Mouse (Mus musculus) forebrain, embryonic 16.5 days (tissue): ENCODE measurements around the gene Vwf. TPM values are rescaled to one million over a fixed set of nuclear protein-coding genes. Genes with fewer than 3 reads are reported as not detected.

Source experiments
- ATAC-seq: fragments of 200-750 bp; cut with Nextera tagmentation; 2 replicates; pipeline ENCODE4 v1.8.0; 2017; ENCODE audit warnings: mild to moderate bottlenecking, moderate library complexity
- H3K27ac ChIP-seq: fragments of 300-500 bp; sonication (generic); 2 replicates; pipeline ENCODE4 v1.5.1; 2014; ENCODE audit warnings: low read length, control low read depth
- H3K27me3 ChIP-seq: fragments of 300-500 bp; sonication (generic); replicated peaks from 2 replicates; pipeline ENCODE4 v1.6.1; 2014; ENCODE audit warnings: low read length; ENCODE audit not compliant: control insufficient read depth, insufficient read depth
- H3K36me3 ChIP-seq: fragments of 300-500 bp; sonication (generic); 2 replicates; pipeline ENCODE4 v1.6.1; 2014; ENCODE audit not compliant: control insufficient read depth, insufficient read depth
- H3K4me1 ChIP-seq: fragments of 300-500 bp; sonication (generic); replicated peaks from 2 replicates; pipeline ENCODE4 v1.6.1; 2014; ENCODE audit warnings: low read length; ENCODE audit not compliant: control insufficient read depth, insufficient read depth
- H3K4me2 ChIP-seq: fragments of 300-500 bp; sonication (generic); 2 replicates; pipeline ENCODE4 v1.6.1; 2014; ENCODE audit warnings: mild to moderate bottlenecking, low read length, control low read depth
- H3K4me3 ChIP-seq: fragments of 300-500 bp; sonication (generic); replicated peaks from 2 replicates; pipeline ENCODE4 v1.5.1; 2014; ENCODE audit warnings: mild to moderate bottlenecking, low read length, control low read depth
- H3K9ac ChIP-seq: fragments of 300-500 bp; sonication (generic); replicated peaks from 2 replicates; pipeline ENCODE4 v1.6.1; 2014; ENCODE audit warnings: low read depth, low read length, control low read depth
- H3K9me3 ChIP-seq: fragments of 300-500 bp; sonication (generic); 2 replicates; pipeline ENCODE4 v1.6.1; 2016; ENCODE audit warnings: low read length; ENCODE audit not compliant: control insufficient read depth
- WGBS: fragments of 180-500 bp; shearing (Covaris S2); extraction: QIAGEN DNeasy Blood & Tissue Kit; methylation state at CpG from one replicate; pipeline ENCODE4 v1.1.7; 2014; 5-methylcytosine and 5-hydroxymethylcytosine counted together
- polyA plus RNA-seq: library from polyadenylated mRNA; unstranded; fragments of >200 nt; fragmentation: Nextera tagmentation; extraction: Ambion mirVana; gene quantifications from 2 replicates; pipeline ENCODE4 v1.2.1, GENCODE M21; 2015

Gene Vwf
- polyA plus RNA-seq, 1 experiment from 2014 or later: 6.3 TPM

GRCm38 (mm10) chr6:125515503-125516315, 30.9 kb upstream of the Vwf start:
- no peak overlapping the region for H3K4me2 ChIP-seq
- WGBS: 86% methylated on average over 11 of the region's 11 CpGs
- no peaks in the 10 kb centered on the region for H3K4me1 ChIP-seq
- H3K27me3 ChIP-seq: no peaks in the 10 kb centered on the region
- H3K4me3 ChIP-seq: no peak overlapping the region
- no peak overlapping the region for H3K9ac ChIP-seq
- no peaks in the 10 kb centered on the region for H3K36me3 ChIP-seq
- ATAC-seq: no peak
- H3K27ac ChIP-seq: no peak overlapping the region
- no peaks in the 10 kb centered on the region for H3K9me3 ChIP-seq

DNA sequence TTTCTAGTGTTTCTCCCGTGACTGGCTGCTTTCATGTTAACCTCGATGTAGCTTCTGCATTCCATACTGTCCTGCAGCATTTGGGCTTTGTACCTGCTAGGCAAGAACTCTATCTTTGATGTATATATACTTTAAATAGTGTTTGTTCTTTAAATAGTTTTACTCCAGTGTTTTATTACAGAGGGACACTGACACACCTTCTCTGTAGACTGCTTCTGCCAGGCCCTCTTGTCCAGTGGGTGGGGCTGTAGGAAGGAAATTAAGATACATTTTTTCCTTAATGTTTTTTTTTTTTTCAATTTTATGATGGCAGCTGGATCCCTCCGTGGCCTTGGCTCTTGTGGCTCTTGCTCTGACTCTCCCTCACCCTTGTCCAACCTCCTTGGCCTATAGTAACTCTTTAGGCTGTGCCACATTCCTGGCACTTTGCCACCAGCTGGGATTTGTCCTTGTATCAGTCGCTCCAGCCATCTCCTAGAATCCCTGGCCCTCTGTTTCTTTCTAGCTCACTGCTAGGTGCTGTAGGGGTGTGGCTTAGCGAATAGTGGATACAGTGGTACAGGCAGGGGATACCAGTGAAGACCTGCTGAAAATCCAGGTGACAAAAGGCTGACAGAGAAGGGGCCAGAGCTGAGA, 24.9 kb upstream of the Vwf start:
- 64% methylated on average over 5 of the region's 5 CpGs for WGBS
- H3K9me3 ChIP-seq: no peaks in the 10 kb centered on the region
- ATAC-seq: no peak
- no peak overlapping the region for H3K9ac ChIP-seq
- no peaks in the 10 kb centered on the region for H3K4me1 ChIP-seq
- H3K4me2 ChIP-seq: no peak overlapping the region
- no peaks in the 10 kb centered on the region for H3K36me3 ChIP-seq
- H3K27me3 ChIP-seq: no peaks in the 10 kb centered on the region
- no peak overlapping the region for H3K4me3 ChIP-seq
- H3K27ac ChIP-seq: no peak overlapping the region

- no peaks in the 10 kb centered on the region for H3K36me3 ChIP-seq
- H3K9ac ChIP-seq: no peak overlapping the region
- no peak overlapping the region for H3K27ac ChIP-seq
- WGBS: 86% methylated on average over 6 of the region's 6 CpGs
- no peak overlapping the region for H3K4me2 ChIP-seq
- H3K9me3 ChIP-seq: no peaks in the 10 kb centered on the region
- H3K27me3 ChIP-seq: no peaks in the 10 kb centered on the region
- H3K4me1 ChIP-seq: no peaks in the 10 kb centered on the region
- no peak overlapping the region for H3K4me3 ChIP-seq
- no peak for ATAC-seq
These were observed 22.5 kb upstream of the Vwf start for GRCm38 (mm10) chr6:125524027-125524426.

GRCm38 (mm10) chr6:125526066-125526465, 20.5 kb upstream of the Vwf start:
- H3K4me3 ChIP-seq: no peak overlapping the region
- no peaks in the 10 kb centered on the region for H3K27me3 ChIP-seq
- no peak for ATAC-seq
- no peaks in the 10 kb centered on the region for H3K9me3 ChIP-seq
- no peak overlapping the region for H3K9ac ChIP-seq
- no peak overlapping the region for H3K4me2 ChIP-seq
- no peak overlapping the region for H3K27ac ChIP-seq
- H3K36me3 ChIP-seq: no peaks in the 10 kb centered on the region
- no peaks in the 10 kb centered on the region for H3K4me1 ChIP-seq
- 65% methylated on average over 3 of the region's 3 CpGs for WGBS

DNA sequence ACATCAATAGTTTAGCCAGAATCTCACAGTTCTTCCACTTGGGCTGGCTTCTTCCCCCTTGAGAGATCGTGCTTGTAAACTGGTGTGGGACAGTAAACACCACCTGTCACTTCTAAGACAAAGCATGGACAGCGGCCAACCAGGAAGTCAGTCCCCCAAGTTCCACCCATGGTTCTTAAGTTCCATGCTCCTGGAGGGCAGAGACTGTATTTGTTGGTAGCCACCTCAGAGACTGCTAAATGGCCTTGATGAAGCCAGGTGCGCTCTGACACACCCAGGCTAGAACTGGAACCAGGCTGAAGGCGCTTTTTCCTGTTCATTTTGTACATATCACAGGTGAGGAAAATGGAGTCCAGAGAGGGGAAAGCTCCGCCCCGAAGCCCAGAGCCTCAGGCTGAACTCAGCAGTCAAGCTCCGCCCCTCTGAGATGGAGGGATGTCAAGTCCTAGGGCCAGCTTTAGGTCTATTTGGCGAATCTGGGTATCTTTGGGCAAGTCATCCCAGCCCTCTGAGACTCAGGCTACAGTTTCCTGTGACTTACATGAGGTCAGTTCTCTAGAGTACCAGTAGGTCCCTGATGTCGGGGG, 17.9 kb upstream of the Vwf start:
- Histone ChIP-seq H3K4me3 (no peak overlapping the region), H3K36me3 (no peaks in the 10 kb centered on the region), H3K9me3 (no peaks in the 10 kb centered on the region), H3K27ac (no peak overlapping the region), H3K9ac (no peak overlapping the region), H3K4me2 (no peak overlapping the region), H3K4me1 (no peaks in the 10 kb centered on the region), H3K27me3 (no peaks in the 10 kb centered on the region)
- WGBS: 90% methylated on average over 9 of the region's 9 CpGs
- ATAC-seq: no peak

GRCm38 (mm10) chr6:125529479-125529878, 17.1 kb upstream of the Vwf start:
- ATAC-seq: no peak
- Histone ChIP-seq H3K9me3 (no peaks in the 10 kb centered on the region), H3K9ac (no peak overlapping the region), H3K27me3 (no peaks in the 10 kb centered on the region), H3K4me1 (no peaks in the 10 kb centered on the region), H3K4me3 (no peak overlapping the region), H3K4me2 (no peak overlapping the region), H3K27ac (no peak overlapping the region), H3K36me3 (no peaks in the 10 kb centered on the region)
- 94% methylated on average over 5 of the region's 5 CpGs for WGBS

DNA sequence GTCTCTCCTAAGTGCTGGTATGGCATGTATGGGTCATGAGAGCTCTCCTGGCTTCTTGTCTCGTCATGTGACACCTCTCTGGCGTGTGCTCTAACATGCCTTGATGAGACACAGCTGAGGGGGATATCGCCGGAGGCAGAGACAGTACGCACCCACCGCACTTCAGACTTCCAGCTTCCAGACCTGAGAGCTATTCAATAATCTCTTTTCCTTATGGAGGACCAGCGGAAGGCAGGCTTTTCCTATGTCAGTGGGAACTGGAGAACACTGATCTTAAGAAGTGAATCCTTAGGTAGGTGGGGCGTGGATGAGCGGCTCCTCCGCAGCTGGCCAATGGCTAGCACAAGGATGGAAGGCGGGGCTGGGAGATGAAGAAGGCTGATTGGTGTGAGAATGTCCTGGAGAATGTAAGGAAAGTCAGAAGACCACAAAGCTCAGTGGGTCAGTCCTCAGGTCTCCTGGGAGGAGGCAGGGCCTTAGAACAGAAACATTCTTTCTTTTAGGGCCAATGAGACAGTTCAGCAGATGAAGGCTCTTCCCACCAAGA, 13.4 kb upstream of the Vwf start:
- no peak for ATAC-seq
- H3K4me3 ChIP-seq: no peak overlapping the region
- H3K27me3 ChIP-seq: no peaks in the 10 kb centered on the region
- H3K9me3 ChIP-seq: no peaks in the 10 kb centered on the region
- no peak overlapping the region for H3K9ac ChIP-seq
- H3K4me1 ChIP-seq: no peaks in the 10 kb centered on the region
- 89% methylated on average over 11 of the region's 11 CpGs for whole genome bisulfite sequencing
- H3K27ac ChIP-seq: no peak overlapping the region
- H3K36me3 ChIP-seq: no peaks in the 10 kb centered on the region
- no peak overlapping the region for H3K4me2 ChIP-seq

DNA sequence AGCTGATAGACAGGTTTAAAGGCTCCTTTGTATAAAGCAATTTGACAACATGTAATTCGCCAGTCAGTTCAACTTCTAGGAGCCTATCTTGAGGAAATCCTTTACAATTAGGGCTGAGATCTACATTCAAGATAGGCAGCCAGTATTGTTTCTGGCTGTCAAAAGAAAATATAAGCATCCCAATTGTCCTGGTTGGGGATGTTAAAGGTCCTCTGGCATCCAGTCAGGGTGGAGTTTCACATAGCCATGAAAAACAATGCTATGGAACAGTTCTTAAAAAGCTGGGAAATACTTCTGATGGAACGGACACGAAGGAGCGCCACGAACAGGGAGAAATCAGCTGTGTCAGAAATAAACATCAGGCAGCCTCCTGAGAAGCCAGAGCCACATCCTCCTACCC, 11.6 kb upstream of the Vwf start:
- H3K9me3 ChIP-seq: no peaks in the 10 kb centered on the region
- 79% methylated on average over 5 of the region's 5 CpGs for WGBS
- no peak for ATAC-seq

DNA sequence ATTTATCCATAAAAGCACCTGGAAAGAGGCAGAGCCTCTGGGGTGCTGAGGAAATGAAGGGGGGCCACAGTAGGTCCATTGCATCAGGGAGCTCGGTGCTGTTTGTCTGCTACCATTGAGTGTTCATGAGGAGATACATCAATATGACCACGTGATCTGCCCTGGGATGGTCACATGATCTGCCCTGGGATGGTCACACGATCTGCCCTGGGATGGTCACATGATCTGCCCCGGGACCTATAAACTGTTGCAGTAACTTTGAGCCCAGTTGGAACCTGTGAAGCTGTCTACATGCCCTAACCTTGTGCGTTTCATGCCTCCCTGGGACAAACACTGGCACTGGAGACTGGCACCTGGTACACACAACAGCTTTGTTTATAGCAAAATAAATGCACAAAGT, 8.1 kb upstream of the Vwf start:
- ATAC-seq: no peak
- H3K4me1 ChIP-seq: no peaks in the 10 kb centered on the region

More for the DNA sequence above, 11.6 kb upstream of the Vwf start:
- H3K4me3 ChIP-seq: no peak overlapping the region
- H3K27me3 ChIP-seq: no peaks in the 10 kb centered on the region
- H3K9ac ChIP-seq: no peak overlapping the region
- no peaks in the 10 kb centered on the region for H3K36me3 ChIP-seq
- no peaks in the 10 kb centered on the region for H3K4me1 ChIP-seq
- no peak overlapping the region for H3K27ac ChIP-seq
- no peak overlapping the region for H3K4me2 ChIP-seq

More for the DNA sequence above, 8.1 kb upstream of the Vwf start:
- no peak overlapping the region for H3K27ac ChIP-seq
- no peak overlapping the region for H3K9ac ChIP-seq
- 78% methylated on average over 5 of the region's 5 CpGs for WGBS
- H3K9me3 ChIP-seq: no peaks in the 10 kb centered on the region
- H3K27me3 ChIP-seq: no peaks in the 10 kb centered on the region
- no peak overlapping the region for H3K4me2 ChIP-seq
- no peak overlapping the region for H3K4me3 ChIP-seq
- H3K36me3 ChIP-seq: no peaks in the 10 kb centered on the region
